Mouse (Mus musculus): ENCODE measurements at regions not wholly inside any gene's neighbourhood (a gene's known extent, or its start where the extent isn't known, plus 50 kb on each side); places are given as distances from the start of the nearest gene placed in this dataset.

DNA sequence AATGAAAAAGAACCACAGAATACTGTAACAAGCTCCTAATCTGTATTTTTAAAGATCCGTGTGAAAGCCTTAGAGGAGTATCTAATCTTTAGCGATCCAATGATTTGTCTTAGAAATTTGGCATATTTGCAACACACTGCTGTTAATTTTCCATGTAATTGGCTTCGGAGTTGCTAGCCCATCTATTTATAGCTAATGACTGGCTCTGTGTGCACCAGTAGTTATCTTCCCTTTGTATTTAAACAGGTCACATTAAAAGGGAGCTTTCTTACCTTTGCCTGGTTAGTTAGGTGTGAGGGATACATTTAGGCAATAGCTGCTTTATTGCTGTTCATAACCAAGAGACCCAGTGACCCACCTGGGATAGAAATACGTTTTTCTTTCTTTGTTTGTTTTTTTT lies 256.3 kb upstream of the Mme start:
- DNase-seq (ENCODE audit: low spot score), result no peak

DNA sequence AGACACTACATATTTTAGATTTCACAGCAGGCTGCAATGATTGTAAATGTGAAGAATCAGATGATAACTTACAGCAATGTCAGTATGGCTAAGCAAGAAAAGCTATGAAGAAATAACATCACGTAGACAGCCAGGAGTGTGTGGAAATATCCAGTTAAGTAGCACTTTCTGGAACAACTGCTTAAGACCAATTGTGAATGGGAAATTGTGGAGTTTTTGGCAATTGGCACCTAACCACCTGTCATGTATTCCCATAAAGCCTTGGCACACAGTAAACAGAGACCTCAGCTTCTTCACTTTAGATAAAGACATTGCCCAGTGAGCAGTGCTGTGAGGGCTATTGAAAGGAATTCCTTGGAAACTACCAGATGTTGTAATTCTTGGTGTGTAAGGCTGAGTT lies 264.4 kb upstream of the Mme start:
- no peak for DNase-seq (ENCODE audit: low spot score)

DNA sequence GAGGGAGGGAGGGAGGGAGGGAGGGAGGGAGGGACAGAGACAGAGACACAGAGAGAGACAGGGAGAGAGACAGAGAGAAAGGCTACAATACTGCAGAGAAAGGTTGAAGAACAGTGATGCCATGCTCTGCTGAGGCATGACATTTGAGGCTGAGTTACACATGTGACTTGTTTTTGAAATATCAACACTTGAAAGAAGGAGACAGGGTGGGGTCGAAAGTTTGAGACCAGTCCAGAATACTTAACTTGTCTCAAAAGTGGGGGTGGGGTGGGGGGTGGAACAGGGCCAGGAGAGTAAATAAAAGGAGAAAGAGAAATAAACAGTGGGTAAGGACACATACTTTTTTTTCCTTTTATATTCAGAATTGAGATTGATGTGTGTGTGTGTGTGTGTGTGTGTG lies 278.1 kb upstream of the Mme start:
- DNase-seq (ENCODE audit: low spot score), result no peak

DNA sequence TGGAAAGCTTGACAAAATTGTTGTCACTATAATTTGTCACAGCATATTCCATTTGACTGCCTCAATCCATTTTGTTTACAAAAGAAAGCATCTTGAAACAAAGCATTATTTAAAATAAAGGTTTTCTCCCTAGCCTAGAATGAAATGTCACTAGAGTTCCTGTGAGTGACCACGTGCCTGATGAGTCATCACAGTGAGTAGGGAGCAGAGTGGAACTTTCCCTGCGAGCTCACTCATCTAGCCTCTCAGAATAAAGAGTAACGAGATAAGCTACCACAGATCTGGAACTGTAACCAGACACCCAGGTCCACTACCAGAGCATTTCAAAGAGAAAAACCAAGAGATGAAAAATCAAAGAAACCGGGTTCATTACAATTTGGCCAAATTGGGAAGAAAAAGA lies 278.7 kb upstream of the Mme start:
- no peak for DNase-seq (ENCODE audit: low spot score)

DNA sequence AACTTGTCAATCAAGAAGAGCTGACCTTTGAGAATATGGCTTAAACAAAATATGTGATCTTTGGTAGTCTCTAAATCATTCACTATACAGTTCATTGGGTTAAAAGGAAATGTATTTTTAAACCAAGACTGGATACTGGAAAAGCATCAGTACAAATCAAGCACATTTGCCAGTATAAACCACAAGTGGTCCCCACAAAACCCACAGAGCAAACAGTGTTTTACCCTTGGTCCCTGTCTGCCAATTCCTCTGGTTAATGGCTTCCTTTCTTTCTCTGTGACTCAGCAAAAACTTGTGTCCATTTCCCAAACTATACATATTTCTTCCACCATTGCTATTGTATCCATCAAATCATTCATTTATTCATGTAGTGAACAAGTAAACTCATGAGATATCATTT lies 296.0 kb upstream of the Mme start:
- DNase-seq (ENCODE audit: low spot score), result no peak

DNA sequence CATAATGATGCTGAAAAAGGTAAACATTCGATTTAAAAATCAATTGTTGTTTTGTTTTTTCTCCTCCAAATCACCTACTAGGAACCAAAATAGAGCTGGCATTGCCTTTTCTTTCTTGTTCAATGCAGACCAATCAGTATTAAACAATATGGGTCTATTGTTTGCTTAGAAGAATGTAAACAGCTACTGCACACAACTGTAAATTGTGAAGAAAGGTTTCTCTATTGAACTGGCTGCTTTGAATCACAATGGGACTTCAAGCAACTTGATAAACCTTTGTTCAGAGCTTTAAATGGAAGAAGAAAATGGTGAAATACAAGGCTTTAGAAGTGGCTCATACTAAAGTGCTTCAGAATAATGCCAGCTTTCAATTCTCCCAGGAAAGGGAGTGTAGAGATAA lies 302.7 kb upstream of the Mme start:
- no peak for DNase-seq (ENCODE audit: low spot score)

DNA sequence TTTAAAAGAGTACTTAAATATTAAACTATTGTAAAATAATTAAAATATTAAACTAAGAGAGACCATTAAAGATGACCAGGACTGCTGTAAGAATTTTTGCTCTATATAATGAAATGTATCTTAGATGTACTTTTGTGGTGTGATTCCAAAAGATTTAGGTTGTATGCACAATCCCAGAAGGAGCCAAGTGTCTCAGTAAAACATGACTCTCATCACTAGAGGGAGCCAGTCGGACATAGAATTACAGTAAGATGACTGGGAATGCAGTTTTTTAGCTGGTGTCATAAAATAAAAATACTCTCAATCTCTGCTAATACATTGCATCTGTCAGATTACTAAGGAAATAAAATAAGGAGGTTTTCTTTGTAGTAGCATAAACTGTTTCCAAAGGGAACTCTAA lies 316.9 kb upstream of the Mme start:
- no peak for DNase-seq (ENCODE audit: low spot score)

DNA sequence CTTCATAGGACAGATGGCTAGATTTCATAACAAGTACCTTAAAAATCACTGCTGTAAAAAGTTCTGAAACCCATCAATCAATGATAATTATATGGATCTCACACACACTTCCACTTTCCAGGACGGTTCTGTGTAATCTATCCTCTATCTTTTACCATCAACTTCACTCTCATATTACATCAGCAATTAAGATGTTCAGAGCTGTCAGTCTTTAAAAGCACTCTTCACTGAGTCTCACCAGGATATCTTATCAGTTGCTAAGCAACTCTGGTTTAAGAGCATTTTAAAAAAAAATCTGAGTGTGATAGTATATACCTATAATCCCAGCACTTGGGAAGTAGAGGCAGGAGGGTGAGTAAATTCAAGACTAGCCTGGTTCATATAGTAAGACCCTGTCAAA lies 312.0 kb upstream of the Gpr149 start:
- DNase-seq (ENCODE audit: low spot score), result no peak

DNA sequence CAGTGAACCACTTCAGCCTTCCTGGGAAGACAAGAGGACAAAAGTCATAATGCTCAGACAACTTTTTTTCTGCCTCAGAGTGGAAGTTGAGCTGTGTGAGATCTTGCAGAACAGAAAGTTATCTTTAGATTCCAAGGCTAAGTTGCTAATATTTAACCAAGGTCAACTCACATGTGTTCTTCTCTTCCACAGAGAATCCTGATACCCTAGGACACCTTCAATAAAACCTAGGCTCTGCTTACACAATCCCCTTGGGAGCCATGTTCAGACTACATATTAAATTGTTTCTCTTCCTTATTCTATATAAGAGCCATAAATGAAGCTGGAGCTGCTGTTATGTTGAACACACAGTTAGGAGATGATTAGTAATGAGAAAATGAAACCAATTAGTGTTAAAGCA lies 280.2 kb upstream of the Gpr149 start:
- no peak for DNase-seq (ENCODE audit: low spot score)

DNA sequence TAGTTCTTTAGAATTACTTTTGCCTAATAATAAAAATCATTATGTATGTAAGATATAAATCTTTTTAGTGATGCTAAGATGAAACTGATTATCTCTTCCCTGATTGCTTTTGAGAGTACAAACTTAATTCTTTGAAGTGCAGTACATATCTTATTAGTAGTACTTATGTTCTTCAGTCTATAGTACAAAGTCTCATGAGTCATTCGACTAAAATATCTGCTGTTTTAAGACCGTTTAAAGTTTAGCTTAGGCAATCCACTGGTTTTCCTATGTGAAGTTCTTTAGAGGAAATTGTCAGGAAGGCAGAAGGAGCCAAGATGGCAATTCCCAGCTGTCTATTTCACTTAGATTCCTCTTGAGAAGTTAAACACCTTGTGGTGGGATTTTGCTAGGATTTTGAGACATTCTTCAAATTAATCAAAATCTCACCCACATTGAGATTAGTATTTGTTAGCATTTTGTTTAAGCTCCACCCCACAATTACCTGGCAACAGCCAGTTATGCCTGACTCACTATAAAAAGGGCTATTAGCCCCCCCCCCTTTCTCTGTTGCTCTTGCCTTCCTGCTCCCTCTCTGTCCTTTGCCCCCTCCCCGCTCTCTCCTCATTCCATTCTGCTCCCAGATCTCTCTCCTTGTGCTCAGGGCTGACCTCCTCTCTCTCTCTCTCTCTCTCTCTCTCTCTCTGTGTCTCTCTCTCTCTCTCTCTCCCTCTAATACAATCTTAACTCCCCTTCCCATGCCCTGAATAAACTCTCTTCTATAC lies 277.6 kb upstream of the Gpr149 start:
- DNase-seq (ENCODE audit: low spot score), result no peak

DNA sequence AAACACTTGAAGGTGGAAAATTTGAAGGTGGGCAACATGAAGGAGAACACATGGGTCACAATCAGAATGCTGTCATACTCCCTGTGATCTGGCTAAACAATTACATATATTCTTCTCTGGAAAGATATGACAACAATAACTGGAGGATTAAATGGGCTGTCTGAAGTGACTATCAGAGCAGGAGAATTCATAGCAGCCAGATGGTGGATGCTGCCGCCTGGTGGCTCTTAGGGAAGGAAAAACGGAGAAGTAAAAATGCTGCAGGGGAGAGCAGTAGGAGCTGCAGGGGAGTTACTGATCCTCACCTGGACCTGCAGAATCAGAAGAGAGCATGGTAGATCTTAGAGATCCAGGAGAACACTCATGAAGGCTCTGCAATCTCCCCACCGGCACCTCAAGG lies 255.8 kb upstream of the Gpr149 start:
- peak; percentile 7 for DNase-seq (ENCODE audit: low spot score)

DNA sequence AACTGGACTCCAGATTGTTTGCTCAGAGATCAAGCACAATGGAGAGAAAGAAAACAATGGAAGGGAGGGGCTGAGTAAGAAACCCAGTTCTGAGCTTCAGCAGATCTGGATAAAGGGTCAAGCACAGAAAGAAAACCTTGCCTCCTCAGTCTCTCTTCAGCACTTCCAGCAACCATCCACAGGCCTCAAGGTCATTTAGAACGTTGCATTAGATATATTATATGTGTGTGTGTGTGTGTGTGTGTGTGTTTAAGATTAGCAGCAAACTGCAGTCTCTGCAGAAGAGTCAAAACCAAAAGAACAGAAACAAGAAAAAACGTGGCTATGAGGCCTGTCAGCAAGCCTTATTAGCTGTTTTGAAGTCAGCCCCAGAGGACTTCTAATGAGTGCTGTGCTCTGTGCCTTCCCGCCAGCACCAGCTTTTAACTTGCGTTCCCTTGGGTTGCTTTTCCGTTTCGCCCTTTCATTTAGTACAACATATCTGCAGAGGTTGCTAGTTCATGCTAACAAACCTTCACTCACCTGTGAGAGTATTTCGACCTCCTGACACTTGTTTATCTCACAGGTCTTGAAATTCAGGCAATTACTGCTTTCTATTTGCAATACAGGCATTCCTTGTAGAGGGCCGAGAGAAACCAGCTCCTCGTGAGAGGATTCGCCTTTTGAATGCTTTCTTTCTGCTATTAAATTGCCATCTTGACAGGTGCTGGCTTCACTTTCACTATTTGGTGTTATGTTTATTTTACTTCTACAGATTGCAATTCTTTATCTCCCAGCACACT lies 230.9 kb upstream of the Gpr149 start:
- no peak for DNase-seq (ENCODE audit: low spot score)

DNA sequence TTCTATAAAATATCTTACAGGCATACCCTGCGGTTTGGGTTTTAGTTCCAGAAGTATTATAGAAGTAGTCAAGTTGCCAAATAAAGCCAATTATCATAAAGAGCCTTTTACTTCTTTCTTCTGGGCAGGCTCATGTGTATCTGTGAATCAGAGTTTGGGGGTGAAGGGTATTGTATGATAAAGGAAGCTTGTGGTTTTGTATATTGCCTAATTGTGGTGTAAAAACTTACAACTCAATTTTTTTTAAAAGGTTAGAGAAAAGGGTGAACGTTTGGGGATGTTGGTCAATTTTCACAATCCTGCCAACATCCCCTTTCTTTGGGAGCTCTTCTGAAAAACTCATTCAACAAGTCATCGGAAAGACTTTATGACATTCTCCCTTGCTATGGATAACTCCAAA lies 219.0 kb upstream of the Gpr149 start:
- no peak for DNase-seq (ENCODE audit: low spot score)

DNA sequence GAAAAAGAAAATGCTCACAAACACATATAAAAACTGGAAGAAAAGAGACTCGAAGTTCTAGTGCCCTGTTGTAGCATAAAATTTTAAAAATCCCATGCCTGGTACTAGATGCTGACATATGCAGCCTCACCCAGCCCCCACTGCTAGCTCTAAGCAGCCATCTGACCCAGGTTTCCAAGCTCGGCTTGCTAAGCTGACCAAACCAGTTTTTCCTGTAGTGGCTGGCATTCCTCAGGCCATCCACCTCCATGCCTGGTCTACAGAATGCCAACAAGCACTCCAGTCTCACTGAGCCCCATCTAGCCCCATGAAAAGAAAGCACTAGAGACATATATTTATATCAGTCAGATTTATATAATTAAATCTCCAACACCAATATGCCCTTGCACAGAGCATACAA lies 196.1 kb upstream of the Gpr149 start:
- peak; percentile 8 for DNase-seq (ENCODE audit: low spot score)

DNA sequence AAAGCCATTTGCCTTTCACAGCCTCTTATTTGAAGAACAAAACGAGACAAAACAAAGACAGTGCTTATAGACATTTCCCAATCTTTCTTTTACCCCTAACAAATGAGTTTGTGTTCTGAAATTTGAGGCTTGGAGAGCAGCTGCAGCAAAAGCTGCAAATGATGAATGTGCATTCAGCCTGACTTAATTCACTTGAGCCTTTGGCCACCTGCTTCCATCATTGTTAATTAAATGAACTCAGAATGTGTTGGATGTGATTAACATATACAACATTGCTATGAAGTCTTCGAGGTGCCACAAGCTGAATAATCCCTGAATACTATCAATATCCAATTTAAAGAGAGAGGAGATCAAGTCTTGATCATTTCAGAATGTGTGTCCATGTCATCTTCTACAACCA lies 181.3 kb upstream of the Gpr149 start:
- no peak for DNase-seq (ENCODE audit: low spot score)

Measured in ovary, postnatal 36 days (tissue).